Mouse (Mus musculus) neural tube, embryonic 12.5 days (tissue): ENCODE results near the gene Fgf2. TPM values are rescaled to one million over a fixed set of nuclear protein-coding genes. Genes with fewer than 3 reads are reported as not detected.

Source experiments
- ATAC-seq: fragments of 200-750 bp; cut with Nextera tagmentation; 2 replicates; pipeline ENCODE4 v1.8.0; 2017; ENCODE audit warnings: low read depth, mild to moderate bottlenecking, moderate TSS enrichment, moderate library complexity; ENCODE audit not compliant: low FRiP score
- H3K27ac ChIP-seq: fragments of 300-500 bp; sonication (generic); 2 replicates; pipeline ENCODE4 v1.5.1; 2016
- H3K27me3 ChIP-seq: fragments of 300-500 bp; sonication (generic); replicated peaks from 2 replicates; pipeline ENCODE4 v1.6.1; 2016; ENCODE audit warnings: mild to moderate bottlenecking
- H3K36me3 ChIP-seq: fragments of 300-500 bp; sonication (generic); 2 replicates; pipeline ENCODE4 v1.6.1; 2016; ENCODE audit warnings: mild to moderate bottlenecking
- H3K4me1 ChIP-seq: fragments of 300-500 bp; sonication (generic); 2 replicates; pipeline ENCODE4 v1.6.1; 2016
- H3K4me2 ChIP-seq: fragments of 300-500 bp; sonication (generic); replicated peaks from 2 replicates; pipeline ENCODE4 v1.6.1; 2016; ENCODE audit warnings: mild to moderate bottlenecking
- H3K4me3 ChIP-seq: fragments of 300-500 bp; sonication (generic); 2 replicates; pipeline ENCODE4 v1.5.1; 2016
- H3K9ac ChIP-seq: fragments of 300-500 bp; sonication (generic); 2 replicates; pipeline ENCODE4 v1.6.1; 2016; ENCODE audit warnings: mild to moderate bottlenecking
- H3K9me3 ChIP-seq: fragments of 300-500 bp; sonication (generic); 2 replicates; pipeline ENCODE4 v1.6.1; 2016; ENCODE audit warnings: mild to moderate bottlenecking
- WGBS: fragments of 180-500 bp; shearing (Covaris S2); methylation state at CpG from one replicate; pipeline ENCODE4 v1.1.7; 2016; 5-methylcytosine and 5-hydroxymethylcytosine counted together
- polyA plus RNA-seq: library from polyadenylated mRNA; unstranded; fragments of >200 nt; fragmentation: Nextera tagmentation; extraction: Ambion mirVana; gene quantifications from 2 replicates; pipeline ENCODE4 v1.2.1, GENCODE M21; 2016

Gene Fgf2
- polyA plus RNA-seq, 1 experiment from 2014 or later = 0.39 TPM

DNA sequence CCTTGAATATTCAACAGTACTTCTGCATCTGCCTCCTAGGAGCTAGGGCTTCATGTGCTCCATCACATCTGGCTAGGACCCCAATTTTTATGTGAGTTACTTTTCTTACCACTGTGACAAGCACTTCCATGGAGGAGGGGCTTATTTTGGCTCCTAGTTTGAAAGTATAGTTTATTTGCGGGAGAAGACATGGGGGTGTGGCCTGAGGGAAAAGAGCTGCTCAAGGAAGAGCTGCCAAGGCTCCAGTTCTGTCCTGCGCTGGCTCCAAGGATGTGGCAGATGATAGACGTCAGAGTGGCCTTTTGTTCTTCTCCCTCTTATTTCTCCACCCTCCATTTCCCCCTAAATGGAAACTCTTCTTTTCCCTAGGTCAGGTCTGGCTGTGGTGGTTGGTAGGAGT is 17.8 kb downstream of the Fgf2 start:
- Histone ChIP-seq H3K9me3 (no peaks in the 10 kb centered on the region), H3K9ac (no peak overlapping the region), H3K27ac (no peak overlapping the region), H3K4me3 (no peak overlapping the region), H3K4me1 (no peaks in the 10 kb centered on the region), H3K36me3 (no peaks in the 10 kb centered on the region), H3K4me2 (no peak overlapping the region), H3K27me3 (no peaks in the 10 kb centered on the region)
- ATAC-seq = no peak
- 50% methylated on average over 3 of the region's 3 CpGs for WGBS

GRCm38 (mm10) chr3:37366381-37367053 is 18.4 kb downstream of the Fgf2 start:
- Histone ChIP-seq H3K4me3 (no peak overlapping the region), H3K36me3 (no peaks in the 10 kb centered on the region), H3K4me1 (no peaks in the 10 kb centered on the region), H3K9ac (no peak overlapping the region), H3K27me3 (no peaks in the 10 kb centered on the region), H3K27ac (no peak overlapping the region), H3K9me3 (no peaks in the 10 kb centered on the region), H3K4me2 (no peak overlapping the region)
- 74% methylated on average over 4 of the region's 4 CpGs for WGBS
- no peak for ATAC-seq

DNA sequence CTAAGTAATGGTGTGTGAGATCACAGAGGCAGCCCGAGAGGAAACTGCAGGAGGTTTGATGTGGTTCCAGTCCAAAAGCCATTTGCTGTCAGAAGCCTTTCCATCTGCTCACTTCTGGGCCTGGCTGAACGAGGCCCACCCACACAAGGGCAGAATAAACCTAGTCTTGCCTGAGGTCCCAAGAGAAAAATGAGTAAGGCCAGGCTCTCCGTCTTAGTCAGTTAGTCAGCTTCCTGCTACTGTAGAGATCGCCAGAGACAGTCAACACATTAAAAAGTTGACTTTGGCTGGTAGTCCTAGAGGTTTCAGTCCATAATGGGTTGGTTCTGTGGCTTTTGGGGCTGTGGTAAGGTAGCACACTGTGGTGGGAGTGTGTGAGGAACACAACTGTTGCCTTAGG is 22.3 kb downstream of the Fgf2 start:
- Histone ChIP-seq H3K4me3 (no peak overlapping the region), H3K9me3 (no peaks in the 10 kb centered on the region), H3K27me3 (no peaks in the 10 kb centered on the region), H3K4me1 (no peaks in the 10 kb centered on the region), H3K36me3 (no peaks in the 10 kb centered on the region), H3K27ac (no peak overlapping the region), H3K4me2 (no peak overlapping the region), H3K9ac (no peak overlapping the region)
- WGBS = 76% methylated on average over 4 of the region's 4 CpGs
- ATAC-seq = no peak

DNA sequence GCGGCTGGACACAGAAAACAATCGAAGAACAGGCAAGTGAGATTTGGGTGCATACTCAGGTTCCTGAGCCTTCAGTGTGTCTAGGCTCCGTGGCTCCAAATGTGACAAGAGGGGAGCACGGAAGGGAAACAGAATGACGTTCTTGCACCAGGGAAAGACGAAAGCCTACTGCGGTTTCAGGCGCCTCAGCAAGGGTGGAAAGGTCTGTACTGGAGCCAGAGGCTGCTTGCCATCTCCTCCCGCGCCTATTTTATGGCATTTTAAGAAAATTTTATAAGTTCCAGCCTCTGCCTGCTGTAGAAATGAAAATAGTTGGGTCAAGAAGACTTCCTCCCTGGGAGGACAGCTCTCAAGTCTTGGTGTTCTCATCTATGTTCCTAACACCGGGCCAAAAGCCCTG is 25.6 kb downstream of the Fgf2 start:
- Histone ChIP-seq H3K9me3 (no peaks in the 10 kb centered on the region), H3K27ac (no peak overlapping the region), H3K4me2 (no peak overlapping the region), H3K27me3 (no peaks in the 10 kb centered on the region), H3K36me3 (no peaks in the 10 kb centered on the region), H3K9ac (no peak overlapping the region), H3K4me1 (no peaks in the 10 kb centered on the region), H3K4me3 (no peak overlapping the region)
- ATAC-seq = no peak
- WGBS = 91% methylated on average over 11 of the region's 11 CpGs

DNA sequence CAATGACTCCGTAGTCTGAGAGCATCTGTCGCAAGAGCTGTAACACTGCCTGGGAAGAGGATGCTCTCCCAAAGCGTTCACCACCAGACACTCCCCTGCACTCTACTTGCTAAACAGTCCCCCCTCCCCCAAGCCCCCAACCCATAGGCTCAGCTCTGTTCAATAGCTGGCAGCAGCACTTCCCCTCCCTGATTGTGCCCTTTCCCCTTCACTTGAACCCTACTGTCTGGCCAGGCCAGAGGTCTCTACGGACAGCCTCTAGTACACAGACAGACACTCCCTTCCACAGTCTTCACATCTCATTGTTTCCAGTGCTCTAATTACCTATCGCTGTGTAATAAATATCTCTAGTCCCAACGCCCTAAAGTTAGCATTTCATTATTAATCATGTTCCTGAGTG is 29.8 kb downstream of the Fgf2 start:
- WGBS = 63% methylated on average over 6 of the region's 6 CpGs
- no peaks in the 10 kb centered on the region for H3K27me3 ChIP-seq

GRCm38 (mm10) chr3:37378412-37378811 is 30.3 kb downstream of the Fgf2 start:
- Histone ChIP-seq H3K27ac (no peak overlapping the region), H3K4me2 (no peak overlapping the region), H3K4me3 (no peak overlapping the region), H3K9me3 (no peaks in the 10 kb centered on the region), H3K27me3 (no peaks in the 10 kb centered on the region), H3K9ac (no peak overlapping the region), H3K36me3 (no peaks in the 10 kb centered on the region), H3K4me1 (no peaks in the 10 kb centered on the region)
- WGBS = 75% methylated on average over 6 of the region's 6 CpGs
- ATAC-seq = no peak

More for the DNA sequence above, 29.8 kb downstream of the Fgf2 start:
- Histone ChIP-seq H3K4me3 (no peak overlapping the region), H3K4me2 (no peak overlapping the region), H3K27ac (no peak overlapping the region), H3K4me1 (no peaks in the 10 kb centered on the region), H3K9ac (no peak overlapping the region), H3K9me3 (no peaks in the 10 kb centered on the region), H3K36me3 (no peaks in the 10 kb centered on the region)
- no peak for ATAC-seq

DNA sequence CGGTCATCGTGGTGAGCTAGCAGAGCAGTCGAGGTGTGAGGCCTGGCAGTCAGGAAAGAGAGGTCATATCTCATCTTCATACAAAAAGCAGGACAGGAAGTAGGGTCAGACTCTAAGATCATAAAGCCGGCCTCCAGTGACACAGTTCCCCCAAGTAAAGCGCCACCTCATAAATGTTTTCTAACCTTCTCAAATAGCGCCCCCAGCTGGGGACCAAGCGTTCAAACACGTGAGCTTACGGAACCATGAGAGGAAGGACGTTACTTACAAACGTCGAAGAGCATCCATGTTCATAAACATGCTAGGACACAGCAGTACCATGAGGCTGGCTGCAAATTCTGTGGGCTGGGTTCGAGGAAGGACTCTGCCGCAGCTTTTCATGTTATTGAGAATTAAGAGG is 31.1 kb downstream of the Fgf2 start:
- H3K9me3 ChIP-seq = no peaks in the 10 kb centered on the region
- no peak overlapping the region for H3K27ac ChIP-seq
- 82% methylated on average over 14 of the region's 14 CpGs for WGBS
- H3K27me3 ChIP-seq = no peaks in the 10 kb centered on the region
- H3K9ac ChIP-seq = no peak overlapping the region
- no peaks in the 10 kb centered on the region for H3K36me3 ChIP-seq
- no peaks in the 10 kb centered on the region for H3K4me1 ChIP-seq
- no peak for ATAC-seq
- no peak overlapping the region for H3K4me3 ChIP-seq
- no peak overlapping the region for H3K4me2 ChIP-seq

- Histone ChIP-seq H3K27me3 (no peaks in the 10 kb centered on the region), H3K9me3 (no peaks in the 10 kb centered on the region), H3K9ac (no peak overlapping the region), H3K4me3 (no peak overlapping the region), H3K27ac (no peak overlapping the region), H3K36me3 (no peaks in the 10 kb centered on the region), H3K4me2 (no peak overlapping the region), H3K4me1 (no peaks in the 10 kb centered on the region)
- WGBS = 74% methylated on average over 18 of the region's 18 CpGs
- ATAC-seq = no peak
Observed at GRCm38 (mm10) chr3:37379930-37380881, 32.1 kb downstream of the Fgf2 start.

DNA sequence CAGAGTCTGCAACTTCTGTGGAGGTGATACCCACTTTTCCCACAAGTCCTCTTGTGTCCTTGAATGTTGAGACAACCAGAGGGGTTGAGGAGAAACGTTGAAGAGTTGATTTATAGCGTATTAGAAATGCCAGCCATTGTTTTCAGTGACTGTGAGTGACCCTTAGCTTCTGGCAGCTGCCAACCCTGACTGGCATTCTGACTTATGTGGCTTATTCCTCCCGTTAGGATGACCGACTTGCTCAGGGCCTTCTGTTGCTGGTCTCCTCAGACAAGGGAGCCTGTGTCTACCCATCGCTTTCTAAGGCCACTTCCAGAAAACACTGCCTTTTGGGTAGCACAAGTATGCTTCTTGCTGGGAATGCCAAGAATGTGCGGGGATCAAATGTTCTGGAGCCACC is 33.3 kb downstream of the Fgf2 start:
- H3K4me3 ChIP-seq = no peak overlapping the region
- H3K27ac ChIP-seq = no peak overlapping the region
- 64% methylated on average over 6 of the region's 6 CpGs for WGBS
- H3K27me3 ChIP-seq = no peaks in the 10 kb centered on the region
- H3K9ac ChIP-seq = no peak overlapping the region
- no peak for ATAC-seq
- no peaks in the 10 kb centered on the region for H3K36me3 ChIP-seq
- H3K4me2 ChIP-seq = no peak overlapping the region
- H3K4me1 ChIP-seq = no peaks in the 10 kb centered on the region
- H3K9me3 ChIP-seq = no peaks in the 10 kb centered on the region

DNA sequence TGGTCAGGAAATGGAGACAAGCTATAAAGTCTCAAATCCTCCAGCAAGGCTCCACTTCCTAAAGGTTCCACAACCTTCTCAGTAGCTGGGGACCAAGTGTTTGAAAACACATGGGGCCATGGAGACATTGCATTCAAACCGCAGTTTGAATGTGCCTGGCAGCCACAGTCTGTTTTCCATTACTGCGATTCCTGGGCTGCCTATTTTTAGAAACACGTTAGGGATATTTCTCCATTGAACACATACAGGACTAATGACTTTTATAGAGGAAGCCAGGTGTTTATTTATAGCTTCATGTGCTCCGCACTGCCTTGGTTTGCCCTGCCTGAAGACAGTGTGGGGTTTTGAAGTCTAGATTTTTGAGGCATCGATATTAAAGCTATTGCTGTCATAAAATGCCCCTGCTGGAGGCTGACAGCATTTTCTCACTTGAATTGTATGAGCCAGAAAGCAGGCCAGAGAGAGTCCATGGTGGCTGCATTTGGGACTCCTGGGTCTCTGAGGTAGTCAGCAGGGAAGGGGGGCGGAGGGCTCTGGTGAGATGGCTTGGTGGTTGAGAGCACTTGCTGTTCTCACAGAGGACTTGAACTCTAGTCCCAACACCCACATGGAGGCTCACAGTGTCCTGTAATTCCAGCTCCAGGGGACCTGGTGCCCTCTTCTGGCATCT is 35.1 kb downstream of the Fgf2 start:
- no peak overlapping the region for H3K9ac ChIP-seq
- H3K27ac ChIP-seq = no peak overlapping the region
- H3K4me3 ChIP-seq = no peak overlapping the region
- 83% methylated on average over 6 of the region's 6 CpGs for WGBS
- H3K9me3 ChIP-seq = no peaks in the 10 kb centered on the region
- no peak overlapping the region for H3K4me2 ChIP-seq
- H3K27me3 ChIP-seq = no peaks in the 10 kb centered on the region
- ATAC-seq = no peak
- no peaks in the 10 kb centered on the region for H3K36me3 ChIP-seq
- no peaks in the 10 kb centered on the region for H3K4me1 ChIP-seq

- Histone ChIP-seq H3K4me2 (no peak overlapping the region), H3K36me3 (no peaks in the 10 kb centered on the region), H3K4me1 (no peaks in the 10 kb centered on the region), H3K4me3 (no peak overlapping the region), H3K27ac (no peak overlapping the region), H3K9me3 (peaks cover 6% of the 10 kb centered on the region; the same call in 1 of the 2 replicates), H3K9ac (no peak overlapping the region), H3K27me3 (no peaks in the 10 kb centered on the region)
- no peak for ATAC-seq
- WGBS = 91% methylated on average over 6 of the region's 6 CpGs
Observed at GRCm38 (mm10) chr3:37387310-37387709, 39.2 kb downstream of the Fgf2 start.

DNA sequence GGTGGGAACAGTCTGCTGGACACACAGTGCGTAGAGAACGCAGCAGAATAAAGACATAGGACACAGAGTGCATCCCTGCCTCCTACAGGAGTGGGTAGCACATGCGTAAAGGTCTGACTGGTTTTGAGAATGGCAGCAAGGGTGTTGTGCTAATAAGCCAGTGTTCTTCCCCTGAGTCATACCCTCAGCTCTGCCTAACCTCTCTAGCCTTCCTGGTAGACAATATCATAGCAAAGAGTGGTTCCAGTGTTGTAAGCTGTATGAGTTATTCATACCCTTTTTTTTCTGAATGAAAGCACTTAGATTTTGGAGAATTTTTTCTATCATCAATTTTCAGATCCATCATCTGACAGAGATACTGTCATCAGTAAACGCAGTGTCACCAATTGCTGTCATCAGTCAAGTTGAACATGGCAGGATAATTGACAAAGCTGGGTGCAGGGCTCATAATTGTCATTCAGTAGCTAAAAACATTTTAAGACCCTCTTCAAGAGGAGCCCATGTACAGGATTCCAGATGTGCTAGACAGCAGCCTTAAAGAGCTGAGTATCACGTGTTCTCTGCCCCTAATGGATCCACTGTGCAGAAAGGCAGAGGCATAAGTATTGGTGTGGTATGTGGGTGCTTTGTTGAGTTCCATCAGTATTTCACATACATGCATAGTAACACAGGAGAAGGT is 48.9 kb downstream of the Fgf2 start:
- H3K36me3 ChIP-seq = no peaks in the 10 kb centered on the region
- no peak overlapping the region for H3K27ac ChIP-seq
- WGBS = 89% methylated on average over 5 of the region's 5 CpGs
- H3K27me3 ChIP-seq = no peaks in the 10 kb centered on the region
- H3K4me2 ChIP-seq = no peak overlapping the region
- H3K4me3 ChIP-seq = no peak overlapping the region
- no peak for ATAC-seq
- no peaks in the 10 kb centered on the region for H3K9me3 ChIP-seq
- H3K9ac ChIP-seq = no peak overlapping the region
- H3K4me1 ChIP-seq = no peaks in the 10 kb centered on the region
